Mouse (Mus musculus) hindbrain, embryonic 11.5 days (tissue): ENCODE results near the gene Hnrnpa0. TPM values are rescaled to one million over a fixed set of nuclear protein-coding genes. Genes with fewer than 3 reads are reported as not detected.

Experiments
- ATAC-seq: fragments of 200-750 bp; cut with Nextera tagmentation; 2 replicates; pipeline ENCODE4 v1.8.0; 2017; ENCODE audit warnings: mild to moderate bottlenecking, moderate TSS enrichment, moderate library complexity; ENCODE audit not compliant: low FRiP score
- DNase-seq: peaks from one replicate; pipeline ENCODE4 v3.0.0-alpha.2; 2015; ENCODE audit warnings: low spot score
- H3K27ac ChIP-seq: fragments of 300-500 bp; sonication (generic); 2 replicates; pipeline ENCODE4 v1.5.1; 2014; ENCODE audit warnings: mild to moderate bottlenecking, low read depth, low read length
- H3K27me3 ChIP-seq: fragments of 300-500 bp; sonication (generic); 2 replicates; pipeline ENCODE4 v1.6.1; 2014; ENCODE audit warnings: mild to moderate bottlenecking, low read length, moderate library complexity, mixed read lengths; ENCODE audit not compliant: control insufficient read depth, insufficient read depth
- H3K36me3 ChIP-seq: fragments of 300-500 bp; sonication (generic); 2 replicates; pipeline ENCODE4 v1.6.1; 2014; ENCODE audit warnings: mild to moderate bottlenecking, low read length, moderate library complexity, mixed read lengths; ENCODE audit not compliant: control insufficient read depth, insufficient read depth
- H3K4me1 ChIP-seq: fragments of 300-500 bp; sonication (generic); replicated peaks from 2 replicates; pipeline ENCODE4 v1.6.1; 2014; ENCODE audit warnings: low read length, mixed read lengths; ENCODE audit not compliant: control insufficient read depth, insufficient read depth
- H3K4me2 ChIP-seq: fragments of 300-500 bp; sonication (generic); replicated peaks from 2 replicates; pipeline ENCODE4 v1.6.1; 2014; ENCODE audit warnings: mild to moderate bottlenecking, low read depth, low read length
- H3K4me3 ChIP-seq: fragments of 300-500 bp; sonication (generic); 2 replicates; pipeline ENCODE4 v1.5.1; 2014; ENCODE audit warnings: low read depth, low read length
- H3K9ac ChIP-seq: fragments of 300-500 bp; sonication (generic); 2 replicates; pipeline ENCODE4 v1.6.1; 2014; ENCODE audit warnings: low read depth, low read length
- H3K9me3 ChIP-seq: fragments of 300-500 bp; sonication (generic); 2 replicates; pipeline ENCODE4 v1.6.1; 2016; ENCODE audit warnings: low read length; ENCODE audit not compliant: control insufficient read depth
- WGBS: fragments of 180-500 bp; shearing (Covaris S2); extraction: QIAGEN DNeasy Blood & Tissue Kit; methylation state at CpG from one replicate; pipeline ENCODE4 v1.1.7; 2014; 5-methylcytosine and 5-hydroxymethylcytosine counted together
- polyA plus RNA-seq: library from polyadenylated mRNA; unstranded; fragments of >200 nt; fragmentation: Nextera tagmentation; extraction: Ambion mirVana; gene quantifications from 2 replicates; pipeline ENCODE4 v1.2.1, GENCODE M21; 2014

Hnrnpa0 gene
- polyA plus RNA-seq, 1 experiment from 2014 or later = 61.9 TPM

DNA sequence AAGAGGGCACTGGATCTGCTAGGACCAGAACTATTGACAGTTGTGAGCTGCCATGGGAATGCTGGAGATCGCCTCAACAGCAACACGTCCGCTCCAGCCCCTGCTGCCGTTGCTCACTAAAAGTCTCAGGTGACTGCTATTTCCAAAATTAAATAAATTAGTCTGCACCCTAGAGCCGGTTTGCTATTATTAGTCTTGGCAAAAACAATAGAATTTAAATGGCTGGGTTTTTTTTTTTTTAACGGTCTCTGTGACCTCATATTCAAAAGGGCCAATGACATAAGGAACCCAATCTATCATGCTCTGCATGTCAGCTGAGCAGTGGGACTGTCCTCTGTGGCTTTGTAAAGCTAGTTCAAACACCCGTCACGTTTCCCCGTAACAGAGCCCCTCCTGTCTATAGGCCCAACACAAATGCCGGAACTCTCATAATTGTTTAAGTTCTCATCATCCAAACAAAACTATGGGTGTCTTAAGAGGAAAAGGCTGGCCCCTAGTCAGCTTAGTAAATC lies 5.5 kb downstream of the Hnrnpa0 start:
- DNase-seq (no peak), ATAC-seq (no peak)
- Histone ChIP-seq H3K4me2 (no peak overlapping the region), H3K4me1 (peaks cover 3% of the 10 kb centered on the region; the same call in 1 of the 2 replicates), H3K36me3 (no peaks in the 10 kb centered on the region), H3K9me3 (no peaks in the 10 kb centered on the region), H3K9ac (no peak overlapping the region), H3K27ac (no peak overlapping the region), H3K4me3 (no peak overlapping the region), H3K27me3 (no peaks in the 10 kb centered on the region)
- 45% methylated on average over 10 of the region's 10 CpGs for WGBS

GRCm38 (mm10) chr13:58117318-58118017 lies 10.9 kb downstream of the Hnrnpa0 start:
- Histone ChIP-seq H3K9ac (no peak overlapping the region), H3K27ac (no peak overlapping the region), H3K36me3 (no peaks in the 10 kb centered on the region), H3K9me3 (no peaks in the 10 kb centered on the region), H3K4me3 (no peak overlapping the region), H3K4me1 (peaks cover 2% of the 10 kb centered on the region; the same call in 1 of the 2 replicates), H3K4me2 (no peak overlapping the region), H3K27me3 (no peaks in the 10 kb centered on the region)
- WGBS = 70% methylated on average over 8 of the region's 8 CpGs
- ATAC-seq (no peak), DNase-seq (peak; percentile 58)

DNA sequence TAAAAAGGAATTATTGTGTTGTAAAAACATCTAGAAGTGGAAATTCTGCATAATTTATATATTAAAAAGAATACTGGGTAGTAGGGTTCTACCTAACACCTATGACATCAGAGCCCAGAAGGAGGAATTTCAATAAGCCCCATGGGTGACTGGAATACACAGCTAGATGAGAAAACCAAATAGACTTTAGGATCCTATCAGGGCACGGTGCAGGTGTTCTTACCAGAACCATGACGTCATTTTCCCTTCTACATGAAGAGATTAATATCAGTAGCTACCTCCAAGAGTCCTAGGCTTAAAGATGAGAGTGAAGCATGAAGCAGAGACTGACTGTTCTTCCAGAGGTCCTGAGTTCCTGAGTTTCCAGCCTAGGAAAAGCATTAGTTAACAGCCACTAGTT lies 11.6 kb downstream of the Hnrnpa0 start:
- DNase-seq (no peak), ATAC-seq (no peak)
- Histone ChIP-seq H3K27me3 (no peaks in the 10 kb centered on the region), H3K9me3 (no peaks in the 10 kb centered on the region), H3K4me3 (no peak overlapping the region), H3K9ac (no peak overlapping the region), H3K27ac (no peak overlapping the region), H3K36me3 (no peaks in the 10 kb centered on the region), H3K4me2 (no peak overlapping the region), H3K4me1 (peaks cover 2% of the 10 kb centered on the region; the same call in 1 of the 2 replicates)
- 98% methylated on average over 2 of the region's 2 CpGs for WGBS

GRCm38 (mm10) chr13:58115227-58115626 lies 13.1 kb downstream of the Hnrnpa0 start:
- ATAC-seq = no peak

DNA sequence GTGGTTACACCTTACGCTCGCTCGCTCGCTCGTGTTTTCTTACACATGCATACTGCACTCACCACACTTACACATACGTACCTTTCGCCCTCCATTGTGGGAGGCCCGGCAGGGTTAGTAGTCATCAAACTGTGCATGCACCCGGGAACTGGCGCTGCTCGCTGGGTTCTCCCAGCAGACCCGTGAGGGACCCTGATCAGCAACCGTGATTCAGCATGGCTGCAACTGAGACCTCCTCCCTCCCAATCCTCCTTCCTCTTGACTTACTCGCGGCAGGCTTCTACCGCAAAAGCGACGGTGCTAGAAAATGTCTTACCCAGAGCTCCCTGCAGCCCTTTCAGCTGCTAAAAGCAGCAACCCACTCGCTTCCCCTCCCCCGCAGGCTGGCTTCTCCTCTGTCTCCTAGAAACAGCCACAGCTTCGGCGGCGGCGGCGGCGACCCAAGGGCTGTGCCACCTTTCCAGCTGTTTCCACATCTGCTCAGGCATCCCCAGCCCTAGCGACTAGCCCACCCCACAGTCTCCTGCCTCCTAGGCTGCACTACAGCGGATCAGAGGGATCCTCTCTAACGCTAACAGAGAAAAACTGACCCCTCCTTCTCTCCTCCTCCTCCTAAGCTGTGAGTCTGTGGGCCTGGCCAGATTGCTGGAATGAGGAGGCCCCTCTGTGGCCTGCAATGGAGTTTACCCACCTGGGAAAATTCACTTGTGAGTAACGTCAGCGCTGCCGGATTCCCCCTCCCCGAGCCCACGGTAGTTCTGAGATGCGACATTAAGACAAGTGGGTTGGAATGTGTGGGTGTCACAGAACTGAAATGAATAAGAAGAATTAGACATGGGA lies 15.1 kb downstream of the Hnrnpa0 start, which contains the start of gene Klhl3:
Gene Klhl3 (minus strand): TSS at position 532 of the 840 bp plus-strand sequence.
- Histone ChIP-seq H3K4me2 (peak within 1 kb of the TSS; percentile 76), H3K27me3 (no peaks in the 10 kb centered on the region), H3K9me3 (no peaks in the 10 kb centered on the region), H3K36me3 (no peaks in the 10 kb centered on the region), H3K27ac (peak within 1 kb of the TSS; percentile 76), H3K9ac (peak within 1 kb of the TSS; percentile 74), H3K4me1 (peaks cover 2% of the 10 kb centered on the region; the same call in 1 of the 2 replicates), H3K4me3 (peak within 1 kb of the TSS; percentile 48)
- DNase-seq (peak; percentile 78), ATAC-seq (peak; percentile 77)
- WGBS = 2% methylated on average over 35 of the region's 35 CpGs

More at GRCm38 (mm10) chr13:58115227-58115626, 13.1 kb downstream of the Hnrnpa0 start:
- Histone ChIP-seq H3K27ac (no peak overlapping the region), H3K4me1 (peaks cover 2% of the 10 kb centered on the region; the same call in 1 of the 2 replicates), H3K4me3 (no peak overlapping the region), H3K36me3 (no peaks in the 10 kb centered on the region), H3K27me3 (no peaks in the 10 kb centered on the region), H3K9me3 (no peaks in the 10 kb centered on the region), H3K9ac (no peak overlapping the region), H3K4me2 (no peak overlapping the region)
- no peak for DNase-seq
- WGBS = 66% methylated on average over 13 of the region's 13 CpGs

- H3K27me3 ChIP-seq = no peaks in the 10 kb centered on the region
- ATAC-seq (no peak), DNase-seq (no peak)
- peak overlapping the region; percentile 48 for H3K4me3 ChIP-seq
- no peaks in the 10 kb centered on the region for H3K9me3 ChIP-seq
- H3K9ac ChIP-seq = peak overlapping the region; percentile 74
- no peaks in the 10 kb centered on the region for H3K36me3 ChIP-seq
- H3K27ac ChIP-seq = peak overlapping the region; percentile 76; the same call in 1 of the 2 replicates
- peaks cover 2% of the 10 kb centered on the region; the same call in 1 of the 2 replicates for H3K4me1 ChIP-seq
- 21% methylated on average over 11 of the region's 11 CpGs for WGBS
- H3K4me2 ChIP-seq = peak overlapping the region; percentile 76
These were observed 15.7 kb downstream of the Hnrnpa0 start for GRCm38 (mm10) chr13:58112601-58113041.

DNA sequence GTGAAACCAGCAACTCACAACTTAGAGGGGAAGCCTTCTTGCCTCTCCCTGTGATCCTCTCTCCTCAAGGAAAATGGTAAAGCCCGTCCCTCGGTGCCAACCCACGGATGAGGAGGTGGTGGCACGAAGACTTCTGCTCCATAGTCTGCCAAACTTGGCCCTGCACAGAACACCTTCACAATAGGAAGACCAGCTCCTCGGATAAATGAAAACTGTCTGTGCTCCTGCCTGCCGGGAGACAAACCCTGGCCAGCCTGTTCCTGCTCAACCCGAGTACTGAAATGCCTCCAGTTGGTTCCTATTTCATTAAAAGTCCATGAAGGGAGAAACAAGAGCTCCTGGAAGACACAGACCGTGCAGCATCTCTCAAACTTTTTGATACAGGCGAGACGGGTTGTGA lies 16.2 kb downstream of the Hnrnpa0 start:
- no peak overlapping the region; the same call in 1 of the 2 replicates for H3K9ac ChIP-seq
- peaks cover 2% of the 10 kb centered on the region; the same call in 1 of the 2 replicates for H3K4me1 ChIP-seq
- ATAC-seq (no peak), DNase-seq (no peak)
- peak overlapping the region; percentile 76 for H3K4me2 ChIP-seq
- H3K4me3 ChIP-seq = peak overlapping the region; percentile 48; the same call in 1 of the 2 replicates
- no peaks in the 10 kb centered on the region for H3K36me3 ChIP-seq
- H3K27ac ChIP-seq = no peak overlapping the region
- no peaks in the 10 kb centered on the region for H3K9me3 ChIP-seq
- WGBS = 75% methylated on average over 10 of the region's 10 CpGs
- H3K27me3 ChIP-seq = no peaks in the 10 kb centered on the region

- H3K4me3 ChIP-seq = no peak overlapping the region
- no peaks in the 10 kb centered on the region for H3K9me3 ChIP-seq
- no peak for ATAC-seq
- WGBS = 89% methylated on average over 6 of the region's 6 CpGs
- H3K9ac ChIP-seq = no peak overlapping the region
- H3K27ac ChIP-seq = no peak overlapping the region
- H3K36me3 ChIP-seq = no peaks in the 10 kb centered on the region
- no peaks in the 10 kb centered on the region for H3K27me3 ChIP-seq
- no peak overlapping the region for H3K4me2 ChIP-seq
- peaks cover 2% of the 10 kb centered on the region; the same call in 1 of the 2 replicates for H3K4me1 ChIP-seq
- DNase-seq = no peak
These were observed 17.1 kb downstream of the Hnrnpa0 start for GRCm38 (mm10) chr13:58111306-58111705.
